Mouse (Mus musculus): ENCODE data around the gene D930007J09Rik. TPM values are rescaled to one million over a fixed set of nuclear protein-coding genes. Genes with fewer than 3 reads are reported as not detected.

The D930007J09Rik gene
- polyA plus RNA-seq (2015; fragmentation: Nextera tagmentation; extraction: Ambion mirVana) = not detected in 2 replicates

GRCm38 (mm10) chr13:32802259-32803081, at the start of gene D930007J09Rik:
TSS of gene D930007J09Rik (minus strand) at chr13:32802849.
- ATAC-seq (ENCODE audit: low read depth) (peak; percentile 43), DNase-seq (peak; percentile 35)
- Histone ChIP-seq H3K27me3 (no peaks in the 10 kb centered on the region), H3K4me1 (replicated peaks) (peaks cover 30% of the 10 kb centered on the region), H3K4me3 (replicated peaks) (peak within 1 kb of the TSS; percentile 90), H3K36me3 (peaks cover 17% of the 10 kb centered on the region), H3K9me3 (replicated peaks) (no peaks in the 10 kb centered on the region), H3K9ac (peak within 1 kb of the TSS; percentile 90), H3K27ac (peak within 1 kb of the TSS; percentile 79), H3K4me2 (peak within 1 kb of the TSS; percentile 99)
- WGBS (ENCODE audit: insufficient replicate concordance) = under 1% methylated on average over 93 of the region's 95 CpGs

- Histone ChIP-seq H3K27ac (no peak overlapping the region), H3K9ac (no peak overlapping the region), H3K4me3 (replicated peaks) (no peak overlapping the region), H3K9me3 (replicated peaks) (no peaks in the 10 kb centered on the region), H3K4me2 (no peak overlapping the region), H3K4me1 (replicated peaks) (0 out of 2 replicates have a peak, but pooled peaks cover 6% of the 10 kb centered on the region), H3K36me3 (no peaks in the 10 kb centered on the region), H3K27me3 (no peaks in the 10 kb centered on the region)
- peak; percentile 55; the same call in 1 of the 2 replicates for ATAC-seq (ENCODE audit: low read depth)
- DNase-seq = no peak
- 7% methylated on average over 7 of the region's 7 CpGs for WGBS (ENCODE audit: insufficient replicate concordance)
Observed at GRCm38 (mm10) chr13:32851967-32852366, 49.3 kb upstream of the D930007J09Rik start.

GRCm38 (mm10) chr13:32850668-32851404, 48.2 kb upstream of the D930007J09Rik start, which contains the start of gene Serpinb1a:
TSS of gene Serpinb1a (minus strand) at chr13:32851185.
- 40% methylated on average over 10 of the region's 10 CpGs for WGBS (ENCODE audit: insufficient replicate concordance)
- ATAC-seq (ENCODE audit: low read depth) (no peak), DNase-seq (no peak)
- no peak within 1 kb of the TSS for H3K9ac ChIP-seq
- H3K36me3 ChIP-seq = no peaks in the 10 kb centered on the region
- H3K4me2 ChIP-seq = 0 out of 2 replicates have a peak within 1 kb of the TSS, but pooled peaks have one; percentile 19
- 0 out of 2 replicates have a peak, but pooled peaks cover 6% of the 10 kb centered on the region for H3K4me1 ChIP-seq (replicated peaks)
- H3K4me3 ChIP-seq (replicated peaks) = 0 out of 2 replicates have a peak within 1 kb of the TSS, but pooled peaks have one; percentile 8
- no peaks in the 10 kb centered on the region for H3K27me3 ChIP-seq
- no peaks in the 10 kb centered on the region for H3K9me3 ChIP-seq (replicated peaks)
- no peak within 1 kb of the TSS for H3K27ac ChIP-seq

- H3K27me3 ChIP-seq = no peaks in the 10 kb centered on the region
- 31% methylated on average over 1 of the region's 1 CpGs for WGBS (ENCODE audit: insufficient replicate concordance)
- H3K4me2 ChIP-seq = 0 out of 2 replicates have a peak overlapping the region, but pooled peaks have one; percentile 1
- no peak overlapping the region for H3K9ac ChIP-seq
- H3K4me1 ChIP-seq (replicated peaks) = 0 out of 2 replicates have a peak, but pooled peaks cover 6% of the 10 kb centered on the region
- DNase-seq = no peak
- no peaks in the 10 kb centered on the region for H3K36me3 ChIP-seq
- H3K27ac ChIP-seq = no peak overlapping the region
- no peaks in the 10 kb centered on the region for H3K9me3 ChIP-seq (replicated peaks)
- H3K4me3 ChIP-seq (replicated peaks) = no peak overlapping the region
- no peak for ATAC-seq (ENCODE audit: low read depth)
Observed at GRCm38 (mm10) chr13:32850156-32850555, 47.5 kb upstream of the D930007J09Rik start.

- 0 out of 2 replicates have a peak overlapping the region, but pooled peaks have one; percentile 1 for H3K4me2 ChIP-seq
- H3K4me3 ChIP-seq (replicated peaks) = no peak overlapping the region
- no peak for DNase-seq
- H3K36me3 ChIP-seq = no peaks in the 10 kb centered on the region
- no peaks in the 10 kb centered on the region for H3K27me3 ChIP-seq
- 0 out of 2 replicates have a peak, but pooled peaks cover 6% of the 10 kb centered on the region for H3K4me1 ChIP-seq (replicated peaks)
- H3K9me3 ChIP-seq (replicated peaks) = no peaks in the 10 kb centered on the region
- H3K27ac ChIP-seq = no peak overlapping the region; the same call in 1 of the 2 replicates
- no peak overlapping the region for H3K9ac ChIP-seq
- no peak for ATAC-seq (ENCODE audit: low read depth)
Observed at GRCm38 (mm10) chr13:32849531-32850123, 47.0 kb upstream of the D930007J09Rik start.

GRCm38 (mm10) chr13:32849092-32849491, 46.4 kb upstream of the D930007J09Rik start:
- H3K27ac ChIP-seq = no peak overlapping the region; the same call in 1 of the 2 replicates
- no peaks in the 10 kb centered on the region for H3K27me3 ChIP-seq
- WGBS (ENCODE audit: insufficient replicate concordance) = 28% methylated on average over 4 of the region's 4 CpGs
- 0 out of 2 replicates have a peak overlapping the region, but pooled peaks have one; percentile 1 for H3K4me2 ChIP-seq
- ATAC-seq (ENCODE audit: low read depth) = peak; percentile 47; the same call in 1 of the 2 replicates
- no peaks in the 10 kb centered on the region for H3K36me3 ChIP-seq
- H3K9me3 ChIP-seq (replicated peaks) = no peaks in the 10 kb centered on the region
- H3K4me1 ChIP-seq (replicated peaks) = 0 out of 2 replicates have a peak, but pooled peaks cover 6% of the 10 kb centered on the region
- no peak overlapping the region for H3K9ac ChIP-seq
- H3K4me3 ChIP-seq (replicated peaks) = no peak overlapping the region
- no peak for DNase-seq

- Histone ChIP-seq H3K36me3 (no peaks in the 10 kb centered on the region), H3K27ac (no peak overlapping the region), H3K4me2 (no peak overlapping the region), H3K27me3 (no peaks in the 10 kb centered on the region), H3K4me1 (replicated peaks) (0 out of 2 replicates have a peak, but pooled peaks cover 6% of the 10 kb centered on the region), H3K9me3 (replicated peaks) (no peaks in the 10 kb centered on the region), H3K9ac (no peak overlapping the region), H3K4me3 (replicated peaks) (no peak overlapping the region)
- no peak for DNase-seq
- ATAC-seq (ENCODE audit: low read depth) = no peak
Observed at GRCm38 (mm10) chr13:32846221-32846620, 43.6 kb upstream of the D930007J09Rik start.

GRCm38 (mm10) chr13:32841349-32841748, 38.7 kb upstream of the D930007J09Rik start:
- no peak for DNase-seq
- WGBS (ENCODE audit: insufficient replicate concordance) = 74% methylated on average over 3 of the region's 3 CpGs
- H3K4me1 ChIP-seq (replicated peaks) = no peaks in the 10 kb centered on the region
- ATAC-seq (ENCODE audit: low read depth) = no peak
- H3K36me3 ChIP-seq = no peaks in the 10 kb centered on the region
- H3K9ac ChIP-seq = no peak overlapping the region
- no peak overlapping the region for H3K4me2 ChIP-seq
- no peaks in the 10 kb centered on the region for H3K9me3 ChIP-seq (replicated peaks)
- no peak overlapping the region for H3K4me3 ChIP-seq (replicated peaks)
- H3K27ac ChIP-seq = no peak overlapping the region
- no peaks in the 10 kb centered on the region for H3K27me3 ChIP-seq

GRCm38 (mm10) chr13:32839314-32839713, 36.7 kb upstream of the D930007J09Rik start:
- no peaks in the 10 kb centered on the region for H3K9me3 ChIP-seq (replicated peaks)
- no peaks in the 10 kb centered on the region for H3K27me3 ChIP-seq
- no peaks in the 10 kb centered on the region for H3K36me3 ChIP-seq
- 8% methylated on average over 1 of the region's 1 CpGs for WGBS (ENCODE audit: insufficient replicate concordance)
- ATAC-seq (ENCODE audit: low read depth) (no peak), DNase-seq (no peak)
- H3K4me1 ChIP-seq (replicated peaks) = no peaks in the 10 kb centered on the region
- no peak overlapping the region for H3K4me3 ChIP-seq (replicated peaks)
- no peak overlapping the region for H3K9ac ChIP-seq
- H3K4me2 ChIP-seq = no peak overlapping the region
- H3K27ac ChIP-seq = no peak overlapping the region

GRCm38 (mm10) chr13:32834513-32834912, 31.9 kb upstream of the D930007J09Rik start:
- Histone ChIP-seq H3K4me1 (replicated peaks) (0 out of 2 replicates have a peak, but pooled peaks cover 3% of the 10 kb centered on the region), H3K36me3 (no peaks in the 10 kb centered on the region), H3K27me3 (no peaks in the 10 kb centered on the region), H3K4me3 (replicated peaks) (no peak overlapping the region), H3K27ac (no peak overlapping the region), H3K9ac (no peak overlapping the region), H3K9me3 (replicated peaks) (no peaks in the 10 kb centered on the region), H3K4me2 (no peak overlapping the region)
- DNase-seq = no peak
- 73% methylated on average over 5 of the region's 5 CpGs for WGBS (ENCODE audit: insufficient replicate concordance)
- ATAC-seq (ENCODE audit: low read depth) = no peak

GRCm38 (mm10) chr13:32833237-32833636, 30.6 kb upstream of the D930007J09Rik start:
- no peak overlapping the region for H3K4me3 ChIP-seq (replicated peaks)
- no peak overlapping the region for H3K9ac ChIP-seq
- DNase-seq = no peak
- 20% methylated on average over 6 of the region's 6 CpGs for WGBS (ENCODE audit: insufficient replicate concordance)
- H3K27ac ChIP-seq = no peak overlapping the region
- H3K9me3 ChIP-seq (replicated peaks) = no peaks in the 10 kb centered on the region
- H3K4me1 ChIP-seq (replicated peaks) = peaks cover 10% of the 10 kb centered on the region
- no peaks in the 10 kb centered on the region for H3K36me3 ChIP-seq
- H3K27me3 ChIP-seq = no peaks in the 10 kb centered on the region
- no peak overlapping the region for H3K4me2 ChIP-seq
- ATAC-seq (ENCODE audit: low read depth) = no peak

Data from liver, embryonic 13.5 days (tissue).